Mouse (Mus musculus) heart, postnatal 10 days (tissue): ENCODE measurements at regions not wholly inside any gene's neighbourhood (a gene's known extent, or its start where the extent isn't known, plus 50 kb on each side); places are given as distances from the start of the nearest gene placed in this dataset.

Source experiments
- DNase-seq, 2 experiments: peaks; one replicate each; pipeline ENCODE4 v3.0.0; 2021
- intact Hi-C: fragments of 180-260 bp; cut with DNase I; formaldehyde crosslinking; loops from one replicate; pipeline ENCODE4 v1.15.1; 2025

DNA sequence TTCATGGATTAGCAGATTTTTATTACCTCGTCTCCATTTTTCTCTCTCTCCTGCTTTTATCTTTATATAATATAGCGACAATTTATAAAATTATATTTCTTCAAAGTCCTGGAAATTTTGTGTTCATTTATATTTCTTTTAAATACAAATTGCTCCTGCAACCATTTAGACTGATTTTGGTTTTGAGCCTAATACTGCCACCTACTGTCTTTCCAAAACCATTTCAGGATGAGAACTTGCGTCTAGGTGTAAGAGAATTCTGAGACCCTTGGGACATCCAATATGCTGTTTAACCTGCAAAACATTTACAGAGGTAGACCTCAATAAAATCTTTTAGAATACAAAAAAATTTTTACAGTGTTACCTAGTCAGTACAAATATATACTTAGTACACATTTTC is 158.1 kb downstream of the Gm6377 start:
- intact Hi-C loops, result no loop called here
- DNase-seq, result peak in 1 of 2 experiments; percentile 1

- intact Hi-C loops, result no loop called here
Measured at GRCm38 (mm10) chrX:109392908-109393307, 196.4 kb downstream of the Gm6377 start.

DNA sequence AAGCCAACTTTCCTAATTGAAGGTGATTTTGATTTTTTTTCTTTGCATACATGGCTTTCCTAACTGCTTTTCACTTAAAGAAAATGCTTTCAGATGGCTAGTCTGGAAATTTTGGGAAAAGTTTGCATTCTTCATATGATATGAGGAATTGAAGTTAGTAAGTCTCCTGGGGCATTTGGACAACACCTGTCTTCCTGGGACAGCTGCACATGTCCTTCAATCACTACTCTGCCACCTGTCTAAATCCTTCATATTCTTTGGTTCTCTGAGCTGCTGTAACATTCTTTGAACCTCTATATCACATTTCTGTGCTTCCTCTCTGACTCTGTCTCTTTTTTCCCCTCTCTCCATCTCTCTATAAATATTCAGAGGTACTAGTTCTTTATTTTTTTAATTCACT is 246.4 kb downstream of the Gm6377 start:
- no peak for DNase-seq
- intact Hi-C loops, result no loop called here

More at GRCm38 (mm10) chrX:109392908-109393307, 196.4 kb downstream of the Gm6377 start:
- no peak for DNase-seq
